Mouse (Mus musculus) layer of hippocampus, postnatal 36 days (tissue): ENCODE measurements around the gene Maip1. TPM values are rescaled to one million over a fixed set of nuclear protein-coding genes. Genes with fewer than 3 reads are reported as not detected.
A peak's percentile ranks its signal among the peaks of the same experiment; 100 is the strongest.

ENCODE experiments used
- DNase-seq, 2 experiments: peaks; one replicate each; pipeline ENCODE4 v3.0.0; 2022
- total RNA-seq, 2 experiments: library from RNA; stranded (reverse); gene quantifications; 2 replicates each; pipeline ENCODE4 v1.2.3; 2021

Gene Maip1
- 10 to 100 TPM; 11.1 to 11.4 TPM for total RNA-seq

DNA sequence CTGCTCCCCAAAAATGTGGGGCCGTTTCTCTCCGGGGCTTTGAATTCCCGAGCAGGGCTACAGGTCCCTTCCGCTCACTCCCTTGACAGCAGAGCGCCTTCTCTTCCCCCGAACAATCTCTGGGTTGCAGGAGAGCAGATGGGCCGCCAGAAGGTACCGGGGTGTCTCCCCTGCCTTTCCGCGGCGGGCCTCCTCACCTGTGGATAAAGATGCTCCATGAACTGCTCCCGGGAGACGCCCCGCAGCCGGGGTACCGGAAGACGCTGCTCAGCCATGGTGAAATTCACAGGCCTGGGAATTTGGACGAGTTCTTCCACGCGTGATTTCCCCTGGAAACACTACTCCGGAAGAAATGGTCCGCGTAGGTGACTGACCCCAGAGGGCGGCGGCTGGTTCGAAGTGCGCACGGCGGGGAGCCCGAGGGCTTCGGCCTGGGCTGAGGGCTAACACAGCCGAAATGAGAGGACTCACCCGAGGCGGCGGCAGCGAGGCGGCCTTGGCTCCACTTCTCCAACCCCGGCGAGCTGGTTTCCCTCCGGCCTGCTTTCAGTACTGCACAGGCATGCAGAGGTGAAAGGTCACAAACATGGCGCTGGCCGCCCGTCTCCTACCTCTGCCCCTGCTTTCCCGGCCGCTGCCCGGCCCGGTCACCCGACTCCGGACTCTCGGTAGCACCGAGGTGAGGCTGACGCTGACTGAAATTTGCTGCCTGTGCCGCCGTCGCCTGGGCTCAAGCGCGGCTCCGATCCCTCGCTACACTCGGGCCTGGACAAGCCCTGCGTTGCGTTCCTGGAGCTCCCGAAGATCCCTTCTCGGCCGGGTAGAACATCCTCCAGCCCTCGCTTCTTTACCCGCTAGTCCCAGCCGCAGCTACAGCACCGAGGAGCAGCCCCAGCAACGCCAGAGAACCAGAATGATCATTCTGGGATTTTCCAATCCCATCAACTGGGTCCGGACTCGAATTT, at the start of gene Maip1, which contains the start of gene Tyw5:
Maip1 (plus strand) TSS at position 142 of the 965 bp plus-strand sequence.
Tyw5 (minus strand) TSS at position 915 of the 965 bp plus-strand sequence.
- peak; percentile 84 to 85 for DNase-seq

DNA sequence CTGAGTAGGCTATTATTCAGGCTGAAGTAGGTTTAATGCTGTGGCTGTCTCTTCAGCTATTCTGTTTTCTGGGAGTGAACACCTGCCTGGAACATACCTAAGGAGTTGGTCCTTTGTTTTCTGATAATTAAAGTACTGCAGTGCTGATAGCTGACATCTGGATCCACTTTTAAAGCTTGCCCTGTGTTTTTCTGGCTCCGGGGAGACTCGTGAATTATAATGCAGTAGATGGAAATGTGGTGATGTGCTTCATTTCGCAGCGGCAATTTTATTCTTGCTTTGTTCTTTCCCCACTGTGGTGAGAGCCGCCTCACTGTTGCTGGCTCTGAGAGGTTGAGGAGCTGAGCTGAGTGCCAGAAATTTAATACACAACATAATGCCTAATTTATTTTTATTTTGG, 47.6 kb upstream of the Maip1 start:
- DNase-seq = no peak

DNA sequence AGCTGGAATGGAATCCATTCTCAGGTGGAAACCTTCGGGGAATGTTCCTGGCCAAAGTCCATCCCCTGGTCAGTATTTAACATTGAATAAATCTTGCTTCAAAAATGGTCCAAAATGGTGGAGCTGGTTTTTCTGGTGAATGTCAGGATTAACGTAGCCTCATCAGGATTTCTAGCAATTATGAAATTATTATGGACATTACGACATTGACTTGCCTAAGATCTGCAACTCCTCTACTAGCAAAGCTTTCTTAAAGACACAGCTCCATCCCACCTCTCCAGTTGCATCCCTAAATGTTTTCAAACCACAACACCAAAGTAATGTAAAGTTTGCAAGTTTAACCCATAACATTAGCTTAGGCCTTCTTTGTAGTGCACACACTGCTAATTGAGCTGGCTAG, 38.7 kb upstream of the Maip1 start:
- no peak for DNase-seq

DNA sequence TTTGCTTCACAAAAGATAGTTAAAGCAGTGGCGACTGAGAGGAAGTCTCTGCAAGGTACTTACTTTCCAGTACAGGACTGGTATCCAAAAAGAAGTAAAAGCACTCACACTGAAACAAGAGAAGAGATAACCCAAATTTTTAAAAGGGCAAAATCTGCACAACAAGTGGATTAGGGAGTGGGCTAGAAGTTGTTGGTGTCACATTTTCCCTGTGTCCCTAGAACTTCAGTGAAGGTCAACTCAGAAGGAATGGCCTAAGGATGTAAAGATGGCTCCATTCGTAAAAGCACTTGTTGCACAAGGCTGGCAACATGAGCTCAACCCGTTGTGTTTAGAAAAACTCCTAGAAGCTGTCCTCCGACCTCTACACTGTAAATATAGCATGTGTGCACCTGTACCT, 37.0 kb upstream of the Maip1 start:
- no peak for DNase-seq

DNA sequence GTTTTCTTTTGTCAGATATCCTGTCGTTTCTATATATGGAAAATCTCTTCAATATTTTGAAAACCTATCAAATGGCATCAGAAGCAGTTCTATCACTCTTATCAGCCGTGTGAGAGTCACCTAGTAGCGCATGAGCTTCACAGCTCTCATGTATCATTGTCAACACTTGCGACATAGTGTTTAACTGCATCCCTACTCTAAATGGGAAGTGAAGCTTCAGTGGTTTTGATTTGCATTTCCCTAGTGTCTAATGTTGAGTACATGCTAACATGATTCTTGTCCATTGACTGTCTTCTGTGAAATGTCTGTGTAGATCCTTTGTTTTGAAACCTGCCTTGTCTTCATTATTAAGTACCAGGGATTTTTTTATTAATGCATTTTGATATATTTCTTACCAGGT, 35.7 kb upstream of the Maip1 start:
- DNase-seq = no peak

DNA sequence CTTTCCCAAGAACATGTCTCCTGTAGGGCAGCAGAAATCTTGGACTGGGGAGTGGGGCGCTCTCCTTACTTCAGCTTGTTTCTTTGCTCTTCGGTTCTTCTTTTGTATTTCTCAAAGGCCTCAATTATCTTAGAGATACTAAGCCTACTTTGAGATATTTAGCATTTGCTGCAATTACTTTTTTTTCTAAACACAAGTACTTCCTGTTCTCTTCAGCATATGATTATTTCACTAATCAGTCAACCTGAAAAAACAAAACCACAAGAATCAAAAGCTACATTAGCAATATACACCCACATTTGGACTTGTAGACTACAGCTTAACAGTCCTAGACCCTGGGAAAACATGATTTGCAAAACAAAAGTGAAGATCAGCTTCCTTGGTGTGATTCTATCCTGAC, 30.9 kb upstream of the Maip1 start:
- DNase-seq = no peak

DNA sequence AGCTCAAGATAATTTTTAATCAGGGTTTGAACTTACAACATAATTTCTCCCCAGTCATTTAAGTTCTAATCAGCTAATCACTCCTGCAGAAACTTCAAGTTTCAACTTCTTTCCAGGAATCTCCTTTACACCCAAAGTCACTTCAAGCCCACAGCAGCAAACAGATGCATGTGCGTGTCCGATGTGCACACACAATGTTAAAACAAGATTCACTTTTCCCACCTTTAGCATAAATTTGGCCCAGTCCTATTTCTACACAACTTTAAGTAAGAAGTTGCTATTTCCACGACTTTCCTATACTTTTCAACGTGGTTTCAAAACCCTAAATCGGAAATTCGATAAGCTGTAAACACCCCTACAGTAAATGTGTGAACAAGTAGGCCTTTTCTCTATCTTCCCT, 29.3 kb upstream of the Maip1 start:
- no peak for DNase-seq

DNA sequence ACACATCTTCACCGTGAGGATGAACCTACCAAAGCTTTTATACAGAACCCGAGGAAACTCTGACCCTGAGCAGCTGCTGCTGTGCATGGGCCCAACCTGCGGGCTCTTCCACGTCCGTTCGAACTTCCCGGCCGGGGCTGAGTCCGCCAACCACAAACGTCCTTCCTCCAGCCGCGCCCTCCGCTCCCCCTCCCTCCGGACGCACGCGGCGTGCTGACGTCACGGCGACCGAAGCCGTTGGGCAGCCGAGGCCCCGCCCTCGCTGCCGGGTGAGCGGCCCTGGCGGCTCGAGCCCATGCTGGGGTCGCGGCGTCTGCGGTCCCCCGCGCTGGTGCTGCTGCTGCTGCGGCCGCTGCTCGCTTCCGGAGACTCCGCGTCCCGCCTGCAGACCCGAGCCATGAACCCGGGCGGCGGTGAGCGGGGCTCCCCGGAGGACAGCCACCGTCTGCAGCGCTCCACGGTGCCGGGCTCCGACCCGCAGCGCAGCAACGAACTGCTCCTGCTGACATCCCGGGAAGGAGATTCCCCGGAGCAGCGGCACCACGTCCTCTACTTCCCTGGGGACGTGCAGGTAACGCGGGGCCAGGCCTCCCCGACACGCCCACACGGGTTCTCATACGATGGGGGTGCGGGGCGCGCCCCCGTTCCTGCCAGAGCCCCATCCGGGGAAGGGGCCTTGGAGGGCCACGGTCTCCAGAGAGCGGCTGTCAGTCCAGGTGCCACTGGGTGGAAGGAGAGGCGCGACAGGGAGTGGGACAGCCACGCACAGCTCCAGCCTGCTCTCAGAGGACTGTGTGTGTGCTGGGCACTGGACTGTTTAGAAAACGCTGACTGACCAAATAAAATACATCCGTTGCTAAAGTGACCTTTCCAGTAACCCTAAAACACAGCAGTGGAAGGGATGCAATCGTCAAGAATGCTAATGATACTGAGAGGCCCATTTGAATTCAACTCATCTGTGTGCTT, 28.5 kb upstream of the Maip1 start, which contains the start of gene 1700066M21Rik:
1700066M21Rik (plus strand) TSS at position 245 of the 966 bp plus-strand sequence.
- DNase-seq = peak; percentile 94 to 95

DNA sequence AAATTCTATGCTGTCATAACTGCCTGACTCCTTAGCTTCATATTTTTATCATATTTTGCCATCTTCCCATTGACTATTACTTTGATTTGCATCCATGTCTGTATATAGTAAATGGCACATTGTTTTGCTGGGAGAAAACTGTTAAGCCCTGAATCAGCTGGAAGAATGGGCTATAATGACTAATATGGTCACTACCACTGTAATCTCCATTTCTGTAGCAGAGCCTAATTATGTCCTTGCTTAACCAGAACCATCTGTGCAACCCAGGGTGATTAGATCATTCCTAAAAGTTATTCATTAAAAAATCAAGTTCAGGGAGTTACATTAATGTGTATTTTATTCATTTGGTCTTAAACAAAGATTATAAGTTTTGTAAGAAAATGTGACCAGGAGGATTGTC, 19.6 kb upstream of the Maip1 start:
- DNase-seq = no peak

DNA sequence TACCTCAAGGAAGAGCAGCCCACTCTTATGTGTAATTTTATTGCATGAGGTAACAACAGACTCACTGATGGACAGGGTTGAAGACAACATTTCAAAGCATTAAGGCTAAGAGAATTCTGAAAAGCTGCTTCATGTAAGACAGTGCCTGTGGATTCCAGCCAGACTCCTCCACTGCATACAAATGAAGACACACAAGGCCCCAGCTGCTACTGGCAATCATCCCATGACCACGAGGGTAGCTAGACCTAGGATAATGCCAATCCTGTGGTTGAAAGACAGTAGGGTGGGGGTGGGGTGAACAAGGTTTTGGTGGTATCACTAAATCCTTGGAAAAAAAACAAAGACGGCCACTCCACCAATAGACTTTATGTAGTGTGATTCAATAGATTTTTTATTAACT, 18.3 kb upstream of the Maip1 start:
- peak; percentile 53 to 63 for DNase-seq

DNA sequence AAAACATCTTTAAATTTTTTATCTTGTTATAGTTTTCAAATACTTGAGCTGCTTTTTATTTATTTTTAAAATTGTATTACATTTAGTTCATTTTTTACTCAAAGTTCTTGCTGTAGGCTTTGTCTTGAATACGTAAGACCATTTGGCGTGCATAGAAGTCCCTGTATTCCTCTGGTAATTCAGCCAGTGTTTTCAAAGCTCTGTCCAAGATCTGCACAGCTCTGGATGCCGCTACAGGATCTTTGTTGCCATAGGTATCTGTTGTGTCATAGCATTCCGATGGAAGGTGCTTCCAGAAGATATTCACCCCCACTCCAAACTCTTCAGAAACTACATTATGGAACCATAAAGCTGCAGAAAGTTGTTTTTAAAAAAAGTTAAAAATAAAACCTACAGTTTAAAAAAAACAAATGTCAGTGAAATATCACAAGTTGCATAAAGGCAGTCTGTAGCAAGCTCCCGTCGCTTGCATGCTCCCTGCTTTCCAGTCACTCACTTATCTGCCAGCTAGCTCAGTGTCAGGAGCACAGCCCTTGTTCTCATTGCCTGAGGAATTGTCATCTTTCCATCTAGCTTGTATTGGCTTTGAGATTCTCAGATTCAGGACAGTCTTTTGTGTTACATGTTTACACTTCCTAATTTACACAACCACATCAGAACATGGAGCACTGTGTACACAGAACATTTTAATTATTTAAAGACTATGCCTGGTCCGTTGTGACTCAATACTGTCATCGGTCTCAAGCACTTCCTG, 17.5 kb upstream of the Maip1 start:
- DNase-seq = no peak

DNA sequence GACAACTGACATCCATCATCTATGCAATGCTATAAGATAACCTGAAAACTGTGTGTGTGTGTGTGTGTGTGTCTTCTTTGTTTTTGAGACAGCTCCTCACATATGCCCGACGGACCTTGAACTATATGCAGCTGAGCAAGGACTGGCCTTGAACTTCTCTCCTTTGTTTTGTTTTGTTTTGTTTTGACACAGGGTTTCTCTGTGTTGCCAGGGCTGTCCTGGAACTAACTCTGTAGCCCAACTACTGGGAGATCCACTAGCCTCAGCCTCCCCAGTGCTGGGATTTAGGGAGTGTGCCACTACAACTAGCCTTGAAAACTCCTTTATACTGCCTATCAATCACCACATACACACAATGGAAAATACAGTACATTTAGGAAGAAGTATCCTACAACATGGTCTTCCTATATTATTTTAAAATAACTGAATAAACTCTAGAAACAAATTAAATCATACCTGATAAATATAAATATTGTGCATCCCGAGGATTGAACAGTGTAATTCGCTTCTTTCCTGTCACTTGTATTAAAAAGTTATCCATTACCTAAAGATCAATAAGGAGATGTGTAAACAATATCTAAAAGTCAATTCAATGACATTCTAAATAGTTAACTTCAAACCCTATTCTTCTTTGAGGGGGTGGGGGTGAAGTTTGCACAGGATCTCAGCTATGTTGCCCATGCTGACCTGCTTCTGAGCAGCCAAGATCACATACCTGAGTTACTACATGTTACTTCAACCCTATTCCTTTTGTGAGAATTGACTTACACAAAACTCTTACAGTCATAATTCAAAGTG, 14.9 kb upstream of the Maip1 start:
- DNase-seq = no peak

DNA sequence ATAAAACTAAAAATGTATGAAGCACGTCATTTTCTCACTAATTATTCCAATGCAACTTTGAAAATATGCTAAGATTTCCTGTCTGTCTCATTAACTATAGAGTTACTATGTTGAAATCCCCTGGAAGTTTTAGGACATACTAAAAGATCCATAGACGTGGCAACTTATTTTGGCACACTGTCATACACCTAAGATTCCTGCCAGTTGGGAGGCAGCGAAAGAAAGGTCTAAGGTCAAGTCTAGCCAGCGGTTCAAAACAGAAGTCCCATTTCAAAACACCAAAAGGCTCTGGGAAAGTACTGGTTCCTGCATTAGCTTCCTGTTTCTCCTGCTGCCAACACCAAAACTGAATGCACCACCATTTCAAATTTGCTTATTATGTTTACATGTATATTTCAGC, 13.7 kb upstream of the Maip1 start:
- DNase-seq = no peak

DNA sequence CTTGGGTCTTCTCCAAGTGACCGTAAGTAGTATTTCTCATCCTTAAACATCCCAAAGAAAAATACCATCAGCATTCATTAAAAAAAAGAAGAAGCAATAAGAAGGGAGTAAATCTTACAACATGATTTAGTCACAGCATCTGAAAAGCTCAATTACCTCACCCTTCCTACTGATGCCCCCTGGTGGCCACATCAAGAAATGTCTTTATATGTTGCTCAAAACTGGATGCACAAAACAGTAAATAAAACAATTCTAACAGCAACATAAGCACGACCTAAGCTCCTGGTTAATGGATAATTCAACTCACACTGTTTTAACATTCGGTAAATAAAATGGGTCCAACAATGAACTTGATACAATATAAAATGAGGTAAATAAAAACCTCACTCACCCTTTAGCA, 12.1 kb upstream of the Maip1 start:
- peak in 1 of 2 experiments; percentile 24 for DNase-seq

DNA sequence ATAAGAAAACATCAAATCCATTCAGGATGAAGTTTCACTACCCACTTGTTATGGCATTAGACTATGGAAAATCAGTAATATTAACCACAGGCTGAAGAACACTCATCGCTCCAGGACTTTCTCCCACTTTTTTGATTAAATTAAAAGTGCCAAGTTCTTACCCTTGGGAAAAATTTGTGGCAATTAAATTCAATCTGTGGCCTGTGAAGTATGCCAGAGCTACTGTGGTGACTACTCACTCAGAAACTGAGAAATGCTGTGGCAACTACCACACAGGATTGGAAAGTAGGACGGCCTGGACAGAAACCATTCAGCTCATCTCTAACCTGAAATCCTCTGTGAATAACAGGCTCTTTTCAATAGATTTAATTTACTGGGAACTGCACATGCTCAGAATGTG, 5.8 kb upstream of the Maip1 start:
- DNase-seq = no peak

DNA sequence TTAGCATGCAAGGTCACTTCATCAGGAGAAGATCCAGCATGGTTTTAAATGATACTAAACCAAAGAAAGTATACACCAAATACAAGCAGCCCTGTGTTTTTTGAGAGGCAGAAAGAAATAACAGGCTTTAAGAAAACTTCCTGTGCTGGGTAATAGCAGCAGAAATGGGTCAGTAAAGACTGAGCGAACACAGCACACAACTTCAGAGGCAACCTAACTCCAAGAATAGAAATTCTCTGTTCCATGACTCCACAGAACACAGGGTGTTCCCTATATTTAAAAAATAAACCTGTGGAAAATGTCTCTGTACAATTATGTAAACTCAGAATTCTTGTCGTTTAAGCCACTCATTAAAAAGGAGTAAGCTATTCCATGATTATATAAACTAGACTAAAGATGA, 5.3 kb upstream of the Maip1 start:
- no peak for DNase-seq

DNA sequence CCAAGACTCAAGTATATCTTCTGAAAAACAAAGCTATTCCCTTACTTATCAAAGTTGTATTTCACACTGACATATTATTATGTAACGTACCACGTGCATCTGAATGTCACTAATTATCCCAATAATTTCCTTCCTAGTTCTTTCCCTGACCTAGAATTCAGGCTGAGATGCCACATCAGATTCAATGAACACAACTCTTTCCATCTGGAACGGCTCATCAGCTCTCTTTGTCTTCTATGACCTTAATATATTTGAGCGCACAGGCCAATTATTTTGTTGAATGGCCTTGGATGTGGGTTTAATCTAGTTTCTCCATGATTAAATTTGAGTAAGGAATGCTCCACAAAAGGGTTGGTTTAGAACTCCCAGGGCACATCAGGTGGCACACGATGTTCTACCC, 4.0 kb upstream of the Maip1 start:
- DNase-seq = no peak

DNA sequence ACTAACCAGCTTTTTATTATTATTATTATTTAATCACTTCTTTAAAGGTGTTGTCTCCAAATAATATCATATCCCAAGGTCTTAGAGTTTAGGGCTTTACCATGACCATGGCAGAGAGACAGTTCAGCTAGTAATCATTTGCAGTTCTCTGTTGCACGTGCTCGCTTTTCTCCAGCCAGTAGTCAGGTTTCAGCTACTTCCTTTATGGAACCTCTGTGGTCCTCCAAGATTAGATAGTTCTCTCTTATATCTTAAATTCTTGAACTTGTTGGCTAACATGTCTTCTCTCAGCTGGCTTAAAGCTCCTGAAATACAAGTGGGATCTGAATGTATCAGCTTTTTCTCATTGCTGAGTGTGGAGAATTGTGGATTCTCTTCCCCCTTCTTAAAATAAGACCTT, 2.9 kb downstream of the Maip1 start:
- DNase-seq = no peak

DNA sequence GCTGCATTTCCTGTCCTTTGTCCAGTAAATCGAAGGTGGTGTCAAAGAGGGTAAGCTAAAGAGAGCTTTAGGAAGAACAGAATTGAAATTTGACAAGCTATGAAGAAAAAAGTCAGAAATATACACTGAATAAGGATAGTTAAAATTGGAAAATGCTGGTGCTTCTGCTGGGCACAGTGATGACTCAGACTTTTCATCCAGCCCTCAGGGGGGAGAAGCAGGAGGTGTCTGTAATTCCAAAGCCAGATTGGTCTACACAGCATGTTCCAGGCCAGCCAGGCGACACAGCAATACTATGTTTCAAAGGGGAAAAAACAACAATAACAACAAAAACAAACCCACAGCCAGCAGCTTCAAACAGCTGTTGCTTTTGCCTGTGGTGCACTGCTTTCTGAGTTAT, 7.3 kb downstream of the Maip1 start:
- no peak for DNase-seq

DNA sequence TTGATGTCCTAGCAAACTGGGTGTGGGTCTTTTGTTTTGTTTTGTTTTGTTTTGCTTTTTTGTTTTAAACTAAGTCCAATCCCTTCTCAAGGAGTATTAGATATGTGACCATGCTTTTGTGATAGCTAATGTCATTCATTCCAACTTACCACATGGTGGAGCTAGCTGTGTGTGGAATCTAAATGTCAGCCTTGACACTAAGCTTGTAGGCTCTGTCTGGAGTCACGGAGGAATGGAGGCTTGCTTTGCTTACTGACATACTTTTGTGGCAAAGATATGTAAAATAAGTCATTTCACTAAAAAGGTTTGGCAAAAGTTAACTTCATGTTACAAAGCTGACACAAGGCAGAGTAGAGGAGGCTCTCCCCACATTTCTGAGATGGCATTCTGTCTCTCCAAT, 17.6 kb downstream of the Maip1 start:
- DNase-seq = no peak
